Mouse (Mus musculus): ENCODE data around the gene Ush1g. TPM values are rescaled to one million over a fixed set of nuclear protein-coding genes. Genes with fewer than 3 reads are reported as not detected.

Ush1g gene
- polyA plus RNA-seq, 1 experiment from 2014 or later: not detected

DNA sequence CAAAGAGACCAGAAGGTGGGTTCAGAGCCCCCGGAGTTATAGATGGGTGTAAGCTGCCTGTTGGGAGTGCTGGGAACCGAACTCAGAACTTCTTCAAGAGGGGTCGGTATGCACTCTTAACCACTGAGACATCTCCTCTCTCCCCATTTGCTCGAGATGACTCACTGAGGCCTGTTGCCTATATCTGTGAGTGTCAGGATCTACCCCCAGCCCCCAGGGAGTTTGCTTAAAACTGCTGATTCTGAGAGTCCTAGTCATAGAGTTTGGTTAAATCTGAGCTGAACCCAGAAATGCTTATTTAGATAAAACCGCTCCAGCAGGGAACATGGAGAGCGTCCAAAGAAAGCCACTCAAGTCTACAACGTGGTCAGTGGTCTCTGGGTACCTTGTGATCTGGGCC lies 47.7 kb downstream of the Ush1g start:
- H3K4me2 ChIP-seq: no peak overlapping the region
- H3K9ac ChIP-seq: no peak overlapping the region; the same call in 1 of the 2 replicates
- WGBS: 88% methylated on average over 7 of the region's 7 CpGs
- H3K4me1 ChIP-seq: peaks cover 26% of the 10 kb centered on the region
- peaks cover 8% of the 10 kb centered on the region for H3K27me3 ChIP-seq
- H3K27ac ChIP-seq: no peak overlapping the region
- H3K9me3 ChIP-seq: no peaks in the 10 kb centered on the region
- H3K36me3 ChIP-seq (replicated peaks): peaks cover 6% of the 10 kb centered on the region
- ATAC-seq (ENCODE audit: low FRiP score): no peak
- H3K4me3 ChIP-seq (replicated peaks): no peak overlapping the region

DNA sequence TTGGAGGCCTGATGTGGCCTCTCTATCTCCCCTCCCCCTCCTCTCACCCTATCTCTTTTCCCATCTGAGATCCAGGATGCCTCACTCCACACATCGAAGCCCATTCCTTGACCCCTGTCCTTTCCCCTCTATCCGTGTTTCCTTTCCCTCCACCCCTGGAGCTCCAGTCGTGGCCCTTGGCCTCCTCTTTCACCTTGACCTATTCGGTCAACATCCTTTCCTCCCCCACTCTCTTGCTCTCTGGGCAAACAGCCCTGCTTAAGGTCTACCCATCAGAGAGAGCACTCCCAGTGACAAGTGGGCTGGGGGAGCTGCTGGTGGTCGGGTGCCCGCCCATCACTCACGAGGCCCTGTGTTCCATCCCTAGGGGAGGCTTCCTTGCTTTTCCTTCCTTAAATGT lies 48.1 kb downstream of the Ush1g start:
- H3K4me1 ChIP-seq: peaks cover 26% of the 10 kb centered on the region

DNA sequence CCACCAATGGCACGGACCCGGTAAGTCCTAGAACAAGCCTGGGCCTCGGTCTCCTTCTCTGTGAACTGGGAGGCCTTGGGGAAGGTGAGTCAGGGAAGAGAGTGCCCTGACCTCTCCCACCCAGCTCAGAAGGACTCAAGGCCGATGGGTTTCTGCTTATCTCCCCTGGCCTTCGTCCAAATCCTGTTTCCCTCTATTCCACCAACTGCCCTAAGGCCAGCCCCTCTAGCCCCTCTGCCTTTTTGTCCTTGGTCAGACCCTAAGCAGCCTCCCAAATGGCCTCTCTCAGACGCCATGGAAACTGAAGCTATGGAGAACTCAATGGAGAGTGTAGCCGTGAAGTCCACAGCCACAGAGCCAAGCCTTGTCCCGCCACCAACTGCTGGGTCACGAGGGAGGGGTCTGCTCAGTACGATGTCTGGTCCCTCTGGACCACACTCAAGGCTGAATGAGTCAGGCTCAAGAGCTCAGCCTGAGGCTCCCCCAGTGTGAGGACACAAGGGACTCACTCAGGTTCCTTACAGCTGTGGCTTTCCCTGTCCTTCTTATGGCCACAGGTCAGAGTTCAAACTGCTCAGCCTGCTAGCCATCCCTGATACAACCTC lies 48.8 kb downstream of the Ush1g start:
- Histone ChIP-seq H3K27ac (no peak overlapping the region), H3K27me3 (peaks cover 20% of the 10 kb centered on the region), H3K36me3 (replicated peaks) (peaks cover 16% of the 10 kb centered on the region), H3K4me2 (no peak overlapping the region), H3K4me3 (replicated peaks) (no peak overlapping the region), H3K4me1 (peaks cover 24% of the 10 kb centered on the region), H3K9ac (no peak overlapping the region), H3K9me3 (no peaks in the 10 kb centered on the region)
- ATAC-seq (ENCODE audit: low FRiP score): no peak
- WGBS: 79% methylated on average over 10 of the region's 10 CpGs

More for the DNA sequence above, 48.1 kb downstream of the Ush1g start:
- Histone ChIP-seq H3K27me3 (peaks cover 12% of the 10 kb centered on the region), H3K9me3 (no peaks in the 10 kb centered on the region), H3K27ac (no peak overlapping the region), H3K4me3 (replicated peaks) (no peak overlapping the region), H3K4me2 (no peak overlapping the region), H3K9ac (no peak overlapping the region), H3K36me3 (replicated peaks) (peaks cover 10% of the 10 kb centered on the region)
- ATAC-seq (ENCODE audit: low FRiP score): no peak
- WGBS: 80% methylated on average over 7 of the region's 7 CpGs

DNA sequence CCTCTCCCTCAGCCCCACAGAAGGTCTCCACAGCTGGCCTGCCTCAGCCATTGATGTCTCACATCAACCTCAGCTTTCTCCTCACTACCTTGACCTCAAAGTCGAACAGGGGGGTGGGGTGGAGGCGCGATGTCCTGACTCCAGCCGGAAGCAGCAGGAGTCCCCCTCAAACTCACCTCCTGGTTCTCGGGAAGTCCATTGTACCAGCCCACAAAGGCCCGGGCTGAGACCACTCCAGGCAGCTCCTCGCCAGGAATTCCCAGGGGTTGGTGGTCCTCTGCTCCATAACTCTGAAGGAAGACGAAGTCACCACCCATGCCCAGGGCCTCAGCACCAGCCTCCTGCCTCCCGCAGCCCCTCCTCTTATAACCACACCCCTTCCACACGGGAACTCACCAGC lies 50.4 kb downstream of the Ush1g start:
- H3K27me3 ChIP-seq: peaks cover 35% of the 10 kb centered on the region
- no peak overlapping the region for H3K27ac ChIP-seq
- peaks cover 18% of the 10 kb centered on the region for H3K36me3 ChIP-seq (replicated peaks)
- no peak overlapping the region for H3K9ac ChIP-seq
- H3K9me3 ChIP-seq: no peaks in the 10 kb centered on the region
- ATAC-seq (ENCODE audit: low FRiP score): no peak
- H3K4me3 ChIP-seq (replicated peaks): no peak overlapping the region
- 75% methylated on average over 10 of the region's 10 CpGs for WGBS
- H3K4me2 ChIP-seq: no peak overlapping the region
- H3K4me1 ChIP-seq: peaks cover 26% of the 10 kb centered on the region

- no peak overlapping the region for H3K4me3 ChIP-seq (replicated peaks)
- H3K27me3 ChIP-seq: peaks cover 39% of the 10 kb centered on the region
- H3K9ac ChIP-seq: no peak overlapping the region
- ATAC-seq (ENCODE audit: low FRiP score): no peak
- no peak overlapping the region for H3K4me2 ChIP-seq
- no peak overlapping the region for H3K27ac ChIP-seq
- H3K9me3 ChIP-seq: no peaks in the 10 kb centered on the region
- 80% methylated on average over 9 of the region's 9 CpGs for WGBS
- H3K36me3 ChIP-seq (replicated peaks): peaks cover 18% of the 10 kb centered on the region
- H3K4me1 ChIP-seq: peaks cover 26% of the 10 kb centered on the region
These were observed 50.8 kb downstream of the Ush1g start for GRCm38 (mm10) chr11:115271052-115271451.

- Histone ChIP-seq H3K27ac (no peak overlapping the region), H3K4me3 (replicated peaks) (no peak overlapping the region), H3K27me3 (peaks cover 47% of the 10 kb centered on the region), H3K4me2 (no peak overlapping the region), H3K9ac (no peak overlapping the region), H3K4me1 (peaks cover 25% of the 10 kb centered on the region), H3K9me3 (no peaks in the 10 kb centered on the region), H3K36me3 (replicated peaks) (peaks cover 18% of the 10 kb centered on the region)
- 29% methylated on average over 17 of the region's 19 CpGs for WGBS
- ATAC-seq (ENCODE audit: low FRiP score): peak; percentile 34; the same call in 1 of the 2 replicates
These were observed 51.5 kb downstream of the Ush1g start for GRCm38 (mm10) chr11:115270148-115270861.

DNA sequence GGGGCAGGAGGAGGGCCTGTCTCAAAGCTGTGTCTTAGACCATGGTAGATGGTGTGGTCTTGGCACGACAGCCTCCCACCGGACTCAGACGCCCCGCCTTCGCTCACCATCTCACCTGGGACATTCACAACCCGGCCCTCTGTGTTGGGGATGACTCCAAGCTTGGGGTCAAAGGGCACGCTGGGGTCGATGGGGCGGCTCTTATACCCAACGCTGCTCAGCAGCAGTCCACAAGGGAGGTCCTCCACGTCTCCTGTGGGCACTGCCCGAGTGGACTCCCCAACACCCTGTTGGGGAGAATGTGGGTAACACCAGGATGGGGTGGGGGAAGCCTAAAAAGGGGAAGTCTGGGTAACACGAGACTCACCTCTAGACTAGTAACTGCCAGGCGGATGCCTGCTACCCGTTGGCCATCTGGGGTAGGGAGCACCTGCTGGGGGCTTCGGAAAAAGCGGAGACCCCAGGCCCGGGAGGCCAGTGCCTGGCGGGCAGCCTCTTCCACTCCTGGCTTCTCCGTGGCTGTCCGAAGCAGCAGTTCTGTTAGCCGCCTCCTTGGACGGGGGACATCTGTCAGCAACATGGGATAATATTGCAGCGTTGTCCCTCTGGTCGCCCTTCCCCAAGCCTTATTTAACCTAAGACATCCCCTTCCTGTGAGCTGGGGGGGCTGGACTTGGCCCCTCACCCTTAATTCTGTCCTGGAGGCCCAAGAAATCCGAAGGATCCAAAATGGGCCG lies 52.3 kb downstream of the Ush1g start:
- H3K27ac ChIP-seq: no peak overlapping the region
- H3K4me2 ChIP-seq: no peak overlapping the region
- no peak for ATAC-seq (ENCODE audit: low FRiP score)
- H3K27me3 ChIP-seq: peaks cover 55% of the 10 kb centered on the region
- H3K4me3 ChIP-seq (replicated peaks): no peak overlapping the region
- H3K9me3 ChIP-seq: no peaks in the 10 kb centered on the region
- H3K36me3 ChIP-seq (replicated peaks): peaks cover 18% of the 10 kb centered on the region
- peaks cover 28% of the 10 kb centered on the region for H3K4me1 ChIP-seq
- H3K9ac ChIP-seq: no peak overlapping the region
- WGBS: 92% methylated on average over 27 of the region's 27 CpGs

GRCm38 (mm10) chr11:115267958-115268357 lies 53.9 kb downstream of the Ush1g start:
- Histone ChIP-seq H3K36me3 (replicated peaks) (peaks cover 18% of the 10 kb centered on the region), H3K9ac (no peak overlapping the region), H3K4me2 (no peak overlapping the region), H3K9me3 (no peaks in the 10 kb centered on the region), H3K4me1 (peaks cover 28% of the 10 kb centered on the region), H3K27me3 (peaks cover 70% of the 10 kb centered on the region), H3K27ac (no peak overlapping the region), H3K4me3 (replicated peaks) (no peak overlapping the region)
- ATAC-seq (ENCODE audit: low FRiP score): no peak
- WGBS: 81% methylated on average over 11 of the region's 11 CpGs

DNA sequence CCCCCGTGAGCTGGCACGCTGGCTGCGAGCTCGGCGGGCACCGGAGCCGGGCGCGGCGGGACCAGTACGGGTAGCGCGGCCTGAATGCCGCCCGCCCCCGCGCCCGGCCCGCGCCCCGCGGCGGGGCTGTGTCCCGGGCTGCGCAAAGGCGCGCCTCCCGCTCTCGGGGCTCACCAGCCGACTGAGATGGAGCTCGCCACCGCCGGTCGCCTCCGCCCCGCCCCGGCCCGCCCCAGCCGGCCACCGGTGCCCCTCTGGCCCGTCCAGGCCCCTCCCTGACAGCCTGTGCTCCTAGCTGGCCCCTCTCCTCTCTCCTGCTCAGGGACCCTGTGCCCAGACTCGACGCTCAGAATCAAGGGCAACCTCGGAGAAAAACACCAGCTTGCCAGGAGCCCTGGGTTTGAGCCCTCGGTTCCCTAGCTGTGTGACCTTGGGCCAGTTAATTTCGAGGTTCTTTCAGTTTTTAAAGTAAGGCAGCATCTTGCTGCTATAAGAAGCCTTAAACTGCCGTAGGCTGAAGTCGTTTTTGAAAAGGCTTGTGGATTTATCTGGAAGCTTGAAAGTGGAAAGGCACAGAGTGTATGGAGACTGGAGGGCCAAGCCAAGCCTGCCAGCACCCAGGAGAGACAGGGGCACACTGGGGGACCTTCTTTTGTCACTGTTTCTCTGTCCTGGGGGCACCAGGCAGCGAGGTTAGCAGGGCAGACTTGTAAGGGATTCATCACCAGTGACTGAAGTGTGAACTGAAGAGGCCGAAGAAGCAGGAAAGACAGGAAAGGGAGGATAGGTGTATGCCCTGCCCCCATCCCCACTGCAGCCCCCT lies 54.6 kb downstream of the Ush1g start, which contains the start of gene Grin2c:
TSS of gene Grin2c (minus strand) at position 183 of the 823 bp plus-strand sequence.
- Histone ChIP-seq H3K27ac (no peak within 1 kb of the TSS), H3K9me3 (no peaks in the 10 kb centered on the region), H3K9ac (peak within 1 kb of the TSS; percentile 38), H3K27me3 (peaks cover 76% of the 10 kb centered on the region), H3K4me3 (replicated peaks) (peak within 1 kb of the TSS; percentile 36), H3K36me3 (replicated peaks) (peaks cover 18% of the 10 kb centered on the region), H3K4me2 (peak within 1 kb of the TSS; percentile 59), H3K4me1 (peaks cover 28% of the 10 kb centered on the region)
- no peak for ATAC-seq (ENCODE audit: low FRiP score)
- WGBS: 8% methylated on average over 31 of the region's 50 CpGs

DNA sequence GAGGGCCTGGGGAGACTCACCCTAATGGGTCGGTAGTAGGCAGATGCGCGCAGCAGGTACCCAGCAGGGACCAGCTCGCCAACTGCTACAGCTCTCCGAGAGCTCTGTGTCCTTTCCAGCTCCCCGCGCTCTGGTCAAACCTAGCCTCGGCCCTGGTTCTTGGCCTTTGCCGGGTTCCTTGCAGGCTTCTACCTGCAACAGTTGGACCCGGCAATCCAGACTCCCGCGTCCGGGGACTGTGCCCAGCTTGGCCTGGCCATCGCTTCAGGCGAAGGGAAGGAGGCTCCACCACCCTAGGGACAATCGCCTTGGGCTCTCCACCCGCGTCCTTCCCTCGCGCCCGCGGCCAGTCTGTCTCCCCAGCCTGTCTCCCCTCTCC lies 55.5 kb downstream of the Ush1g start:
- no peak for ATAC-seq (ENCODE audit: low FRiP score)
- Histone ChIP-seq H3K4me2 (peak overlapping the region; percentile 54), H3K27me3 (peaks cover 85% of the 10 kb centered on the region), H3K27ac (no peak overlapping the region), H3K4me3 (replicated peaks) (peak overlapping the region; percentile 36), H3K4me1 (peaks cover 28% of the 10 kb centered on the region), H3K36me3 (replicated peaks) (peaks cover 18% of the 10 kb centered on the region), H3K9me3 (no peaks in the 10 kb centered on the region), H3K9ac (peak overlapping the region; percentile 38; the same call in 1 of the 2 replicates)
- WGBS: 1% methylated on average over 22 of the region's 22 CpGs

DNA sequence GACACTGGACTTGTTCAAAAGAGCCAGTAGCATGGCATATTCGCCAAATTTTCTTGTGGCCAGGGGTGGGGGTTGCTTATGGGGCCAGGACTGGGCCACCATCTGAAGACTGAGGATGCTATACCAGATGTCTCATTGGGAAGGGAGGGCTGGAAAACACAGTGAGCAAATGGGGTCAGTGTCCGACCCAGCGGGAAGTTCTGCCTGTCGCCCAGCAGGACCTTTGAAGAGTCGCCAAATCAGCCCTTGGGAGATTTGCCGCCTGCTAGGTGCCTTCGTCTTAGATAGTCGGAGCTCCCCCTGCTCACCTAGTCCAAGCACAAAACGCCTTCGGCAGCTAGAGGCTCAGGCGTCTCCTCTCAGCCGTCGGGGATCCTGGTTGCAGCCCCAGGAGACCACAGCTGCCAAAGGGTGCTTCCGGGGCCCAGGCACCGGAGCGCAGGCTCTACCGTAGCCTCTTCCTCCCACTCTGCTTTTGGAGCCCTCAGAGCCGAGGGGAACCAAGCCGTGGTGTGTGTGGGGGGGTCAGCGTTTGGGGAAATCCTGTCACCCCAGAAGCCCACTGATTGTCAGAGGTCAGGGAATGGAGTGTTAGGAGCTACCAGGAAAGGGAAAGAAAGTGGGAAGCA lies 56.0 kb downstream of the Ush1g start:
- WGBS: 3% methylated on average over 20 of the region's 20 CpGs

More for the DNA sequence above, 56.0 kb downstream of the Ush1g start:
- Histone ChIP-seq H3K9me3 (no peaks in the 10 kb centered on the region), H3K4me2 (peak overlapping the region; percentile 59; the same call in 1 of the 2 replicates), H3K27ac (no peak overlapping the region), H3K9ac (no peak overlapping the region), H3K4me1 (peaks cover 28% of the 10 kb centered on the region), H3K27me3 (peaks cover 90% of the 10 kb centered on the region), H3K36me3 (replicated peaks) (peaks cover 18% of the 10 kb centered on the region), H3K4me3 (replicated peaks) (no peak overlapping the region; the same call in 1 of the 2 replicates)
- 0 out of 2 replicates have a peak, but pooled peaks have one; percentile 7 for ATAC-seq (ENCODE audit: low FRiP score)

Data from forebrain, embryonic 12.5 days (tissue).